Mouse (Mus musculus) forebrain, embryonic 11.5 days (tissue): ENCODE data around the gene Ptprz1. TPM values are rescaled to one million over a fixed set of nuclear protein-coding genes. Genes with fewer than 3 reads are reported as not detected.
A peak's percentile ranks its signal among the peaks of the same experiment; 100 is the strongest.

ENCODE experiments used
- ATAC-seq: fragments of 200-750 bp; cut with Nextera tagmentation; replicated peaks from 2 replicates; pipeline ENCODE4 v1.8.0; 2017; ENCODE audit warnings: moderate TSS enrichment; ENCODE audit not compliant: low FRiP score
- DNase-seq: peaks from one replicate; pipeline ENCODE4 v3.0.0-alpha.2; 2017; ENCODE audit warnings: low spot score
- H3K27ac ChIP-seq: fragments of 300-500 bp; sonication (generic); 2 replicates; pipeline ENCODE4 v1.5.1; 2014; ENCODE audit warnings: low read depth, low read length
- H3K27me3 ChIP-seq: fragments of 300-500 bp; sonication (generic); 2 replicates; pipeline ENCODE4 v1.6.1; 2014; ENCODE audit warnings: mild to moderate bottlenecking, low read length, mixed read lengths; ENCODE audit not compliant: control insufficient read depth, insufficient read depth
- H3K36me3 ChIP-seq: fragments of 300-500 bp; sonication (generic); 2 replicates; pipeline ENCODE4 v1.6.1; 2014; ENCODE audit warnings: mild to moderate bottlenecking, low read length, moderate library complexity, mixed read lengths; ENCODE audit not compliant: control insufficient read depth, insufficient read depth
- H3K4me1 ChIP-seq: fragments of 300-500 bp; sonication (generic); replicated peaks from 2 replicates; pipeline ENCODE4 v1.6.1; 2014; ENCODE audit warnings: low read length, mixed read lengths; ENCODE audit not compliant: control insufficient read depth, insufficient read depth
- H3K4me2 ChIP-seq: fragments of 300-500 bp; sonication (generic); 2 replicates; pipeline ENCODE4 v1.6.1; 2014; ENCODE audit warnings: low read depth, mild to moderate bottlenecking, low read length, moderate library complexity, mixed read lengths; ENCODE audit not compliant: severe bottlenecking
- H3K4me3 ChIP-seq: fragments of 300-500 bp; sonication (generic); 2 replicates; pipeline ENCODE4 v1.5.1; 2014; ENCODE audit warnings: low read depth, low read length
- H3K9ac ChIP-seq: fragments of 300-500 bp; sonication (generic); 2 replicates; pipeline ENCODE4 v1.6.1; 2014; ENCODE audit warnings: low read length
- H3K9me3 ChIP-seq: fragments of 300-500 bp; sonication (generic); 2 replicates; pipeline ENCODE4 v1.6.1; 2016; ENCODE audit warnings: low read length, mixed read lengths; ENCODE audit not compliant: control insufficient read depth
- WGBS: fragments of 180-500 bp; shearing (Covaris S2); extraction: QIAGEN DNeasy Blood & Tissue Kit; methylation state at CpG from one replicate; pipeline ENCODE4 v1.1.7; 2014; 5-methylcytosine and 5-hydroxymethylcytosine counted together
- polyA plus RNA-seq: library from polyadenylated mRNA; unstranded; fragments of >200 nt; fragmentation: Nextera tagmentation; extraction: Ambion mirVana; gene quantifications from 2 replicates; pipeline ENCODE4 v1.2.1, GENCODE M21; 2014

The Ptprz1 gene
- 86.6 and 94.4 TPM in 2 replicates for polyA plus RNA-seq

DNA sequence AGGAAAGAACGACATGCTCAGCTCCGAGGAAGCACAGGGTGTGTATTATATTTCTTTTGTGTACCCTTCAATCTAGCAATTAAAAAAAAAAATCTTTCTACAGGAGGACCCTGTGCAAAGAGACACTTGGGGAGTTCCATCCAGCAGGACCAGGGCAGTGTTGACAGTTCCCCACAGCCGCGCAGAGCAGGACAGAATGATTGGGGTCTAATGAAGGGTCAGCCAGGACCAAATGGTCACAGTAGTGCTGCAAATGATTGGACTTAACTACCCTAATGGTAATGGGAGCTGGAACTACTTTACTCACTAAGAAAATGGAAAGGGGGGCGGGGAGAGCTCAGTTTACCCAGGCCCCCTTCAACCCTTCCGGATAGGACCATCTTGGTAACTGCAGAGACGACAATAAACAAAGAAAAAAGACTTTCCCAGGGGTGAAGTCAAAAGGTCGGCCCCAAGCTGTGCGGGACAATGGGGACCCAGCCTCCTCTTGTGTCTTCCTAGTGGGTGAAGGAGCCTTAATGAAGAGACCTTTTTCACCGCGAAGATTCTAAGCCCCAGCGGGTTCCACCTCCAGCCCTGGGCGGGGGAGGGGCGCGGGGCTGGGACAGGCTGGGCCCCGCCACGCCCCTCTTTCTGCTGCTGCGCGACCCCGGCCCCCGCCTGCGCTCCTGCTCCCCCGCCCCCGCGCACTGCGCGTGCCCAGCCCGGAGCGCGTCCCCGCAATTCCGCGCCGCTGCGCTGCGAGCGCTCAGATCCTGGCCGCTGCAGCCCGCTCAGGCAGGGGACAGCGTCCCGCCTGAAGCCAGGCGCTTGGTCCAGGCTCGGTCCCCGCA lies at the start of gene Ptprz1:
Ptprz1 (plus strand) TSS at position 722 of the 833 bp plus-strand sequence.
- Histone ChIP-seq H3K4me2 (peak within 1 kb of the TSS; percentile 86), H3K36me3 (no peaks in the 10 kb centered on the region), H3K4me1 (peaks cover 2% of the 10 kb centered on the region; the same call in 1 of the 2 replicates), H3K9ac (peak within 1 kb of the TSS; percentile 89), H3K9me3 (no peaks in the 10 kb centered on the region), H3K27ac (peak within 1 kb of the TSS; percentile 68), H3K27me3 (no peaks in the 10 kb centered on the region), H3K4me3 (peak within 1 kb of the TSS; percentile 77)
- DNase-seq (peak; percentile 94), ATAC-seq (peak; percentile 92)
- under 1% methylated on average over 39 of the region's 44 CpGs for WGBS

DNA sequence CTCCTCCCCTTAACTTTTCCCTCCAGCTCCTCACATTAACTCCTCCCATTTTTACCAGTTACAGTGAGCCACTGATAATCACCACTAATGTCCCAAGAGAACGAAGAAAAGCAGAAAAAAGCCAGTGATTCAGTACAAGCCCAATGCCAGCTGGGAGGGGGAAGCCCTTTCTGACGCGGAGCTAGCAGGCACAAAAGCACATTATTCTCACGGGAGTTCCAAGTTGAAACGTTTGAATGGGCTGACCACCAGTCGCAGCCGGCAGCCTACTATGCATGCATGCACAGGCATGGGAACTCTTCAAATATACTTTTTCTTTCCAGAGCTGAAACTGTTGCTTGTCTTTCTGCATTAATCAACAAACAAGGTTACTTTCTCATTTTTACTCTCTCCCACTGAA lies 41.7 kb upstream of the Ptprz1 start:
- DNase-seq (peak; percentile 78), ATAC-seq (peak; percentile 89)
- Histone ChIP-seq H3K9ac (no peak overlapping the region), H3K27ac (peak overlapping the region; percentile 87), H3K4me2 (peak overlapping the region; percentile 11; the same call in 1 of the 2 replicates), H3K36me3 (no peaks in the 10 kb centered on the region), H3K27me3 (no peaks in the 10 kb centered on the region), H3K9me3 (no peaks in the 10 kb centered on the region), H3K4me3 (no peak overlapping the region), H3K4me1 (peaks cover 4% of the 10 kb centered on the region; the same call in 1 of the 2 replicates)
- 3% methylated on average over 7 of the region's 7 CpGs for WGBS

DNA sequence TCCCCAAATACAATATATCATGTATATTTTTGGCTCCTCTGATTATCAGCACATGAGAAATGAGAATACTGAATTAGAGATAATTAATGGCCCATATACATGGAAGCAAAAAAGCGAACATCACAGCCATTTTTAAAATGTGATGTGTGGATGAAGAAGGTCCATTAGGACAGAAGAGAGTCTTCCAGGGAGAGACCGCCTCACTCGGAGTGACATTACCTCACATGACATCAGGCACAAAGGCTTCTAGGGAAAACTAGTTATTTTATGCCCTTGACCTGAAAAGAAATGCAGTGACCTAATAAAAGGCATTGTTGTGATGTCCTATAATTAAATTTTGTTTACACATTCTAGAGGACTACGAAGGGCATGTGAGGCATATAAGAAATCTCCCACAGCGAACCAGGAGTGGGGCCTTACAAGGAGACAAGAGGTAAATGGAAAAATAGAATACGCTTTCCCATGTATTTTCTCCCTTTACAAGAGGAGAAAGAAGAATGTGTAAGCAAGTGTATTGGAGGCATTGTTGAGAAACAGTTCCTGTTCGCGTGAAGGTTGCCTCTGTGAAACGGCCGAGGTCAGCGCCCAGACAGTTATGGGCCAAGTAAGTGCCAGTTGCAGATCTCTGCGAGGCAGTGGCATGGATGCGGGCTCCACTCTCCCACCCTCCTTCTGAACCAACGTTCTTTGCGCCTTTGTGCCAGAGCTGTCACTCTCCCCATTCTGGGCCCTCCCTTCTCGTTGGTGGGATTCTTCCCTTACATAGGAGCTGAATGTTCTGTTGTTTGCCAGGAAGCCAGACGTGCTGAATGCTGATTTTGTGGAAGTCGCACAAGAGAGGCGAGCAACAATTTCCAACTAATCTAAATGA lies 41.0 kb upstream of the Ptprz1 start:
- H3K27me3 ChIP-seq, result no peaks in the 10 kb centered on the region
- peak overlapping the region; percentile 4; the same call in 1 of the 2 replicates for H3K9ac ChIP-seq
- 42% methylated on average over 19 of the region's 19 CpGs for WGBS
- ATAC-seq (peak; percentile 88), DNase-seq (peak; percentile 77)
- peaks cover 4% of the 10 kb centered on the region; the same call in 1 of the 2 replicates for H3K4me1 ChIP-seq
- H3K4me2 ChIP-seq, result no peak overlapping the region; the same call in 1 of the 2 replicates
- H3K4me3 ChIP-seq, result no peak overlapping the region
- H3K9me3 ChIP-seq, result no peaks in the 10 kb centered on the region
- peak overlapping the region; percentile 87 for H3K27ac ChIP-seq
- H3K36me3 ChIP-seq, result no peaks in the 10 kb centered on the region

DNA sequence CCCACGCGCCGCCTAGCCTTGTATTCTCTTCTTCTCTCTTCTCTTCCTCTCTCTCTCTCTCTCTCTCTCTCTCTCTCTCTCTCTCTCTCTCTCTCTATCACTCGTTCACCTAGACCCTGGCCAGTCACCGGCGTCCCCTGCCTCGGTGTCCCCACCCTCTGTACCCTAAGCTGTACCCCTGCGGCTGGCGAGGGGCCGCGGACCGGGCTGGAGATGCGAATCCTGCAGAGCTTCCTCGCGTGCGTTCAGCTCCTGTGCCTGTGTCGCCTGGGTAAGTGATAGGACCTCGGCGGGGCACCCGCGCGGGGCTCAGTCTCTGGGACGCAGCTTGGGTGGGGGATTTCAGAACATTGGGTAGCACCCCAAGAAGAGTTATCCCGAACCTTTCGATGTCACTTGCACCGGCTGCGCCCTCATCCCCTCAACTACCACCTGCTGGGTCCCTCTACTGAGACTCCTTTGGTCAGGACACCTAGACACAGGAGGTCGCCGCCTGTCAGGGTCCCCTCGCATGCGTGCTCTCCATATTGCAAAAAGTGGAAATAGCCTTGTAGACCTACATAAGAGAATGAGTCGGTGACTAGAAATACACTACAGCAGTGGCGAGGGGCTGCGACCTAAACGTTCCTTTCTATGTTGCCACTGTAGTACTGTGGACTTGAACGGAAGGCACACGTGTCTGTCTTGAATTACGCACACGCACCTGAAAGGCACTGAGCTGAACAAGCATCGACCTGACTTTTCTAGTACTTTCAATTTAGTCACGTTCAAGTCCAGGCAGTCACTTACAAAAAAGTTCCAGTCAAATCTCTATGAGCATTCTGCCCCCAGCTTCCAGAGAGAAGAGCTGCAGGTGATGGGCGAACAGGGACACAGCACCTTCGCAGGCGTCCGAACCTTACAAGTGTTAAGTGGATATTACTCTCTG lies 576 bp downstream of the Ptprz1 start:
- Histone ChIP-seq H3K9me3 (no peaks in the 10 kb centered on the region), H3K4me1 (peaks cover 2% of the 10 kb centered on the region; the same call in 1 of the 2 replicates), H3K4me2 (peak overlapping the region; percentile 86), H3K36me3 (no peaks in the 10 kb centered on the region), H3K27ac (peak overlapping the region; percentile 68), H3K4me3 (peak overlapping the region; percentile 77), H3K9ac (peak overlapping the region; percentile 89), H3K27me3 (no peaks in the 10 kb centered on the region)
- ATAC-seq, result peak; percentile 71
- WGBS, result 2% methylated on average over 45 of the region's 45 CpGs
- DNase-seq, result peak; percentile 73

DNA sequence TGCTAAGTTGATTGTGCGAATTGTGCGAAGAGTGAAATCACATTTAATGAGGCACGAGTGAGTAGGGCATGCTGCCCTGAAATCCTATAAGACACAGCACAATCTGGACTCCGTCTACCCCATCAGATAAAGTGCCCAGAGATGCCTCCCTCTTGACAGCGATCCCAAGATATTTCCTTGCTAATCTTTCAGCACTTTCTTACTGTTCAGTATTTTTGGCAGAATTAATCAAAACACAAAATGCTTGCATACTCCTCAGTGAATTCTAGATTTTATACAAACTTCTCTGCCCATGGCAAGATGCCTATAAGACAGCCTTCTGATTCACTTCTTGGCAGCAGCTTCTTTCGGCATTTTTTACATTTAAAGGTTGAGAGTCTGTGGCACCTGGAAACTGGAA lies 12.7 kb downstream of the Ptprz1 start:
- Histone ChIP-seq H3K4me1 (no peaks in the 10 kb centered on the region), H3K4me2 (no peak overlapping the region), H3K36me3 (no peaks in the 10 kb centered on the region; the same call in 1 of the 2 replicates), H3K9me3 (no peaks in the 10 kb centered on the region), H3K27me3 (no peaks in the 10 kb centered on the region), H3K4me3 (no peak overlapping the region), H3K9ac (no peak overlapping the region), H3K27ac (no peak overlapping the region)
- ATAC-seq (no peak), DNase-seq (no peak)
- 93% methylated on average over 6 of the region's 6 CpGs for WGBS

DNA sequence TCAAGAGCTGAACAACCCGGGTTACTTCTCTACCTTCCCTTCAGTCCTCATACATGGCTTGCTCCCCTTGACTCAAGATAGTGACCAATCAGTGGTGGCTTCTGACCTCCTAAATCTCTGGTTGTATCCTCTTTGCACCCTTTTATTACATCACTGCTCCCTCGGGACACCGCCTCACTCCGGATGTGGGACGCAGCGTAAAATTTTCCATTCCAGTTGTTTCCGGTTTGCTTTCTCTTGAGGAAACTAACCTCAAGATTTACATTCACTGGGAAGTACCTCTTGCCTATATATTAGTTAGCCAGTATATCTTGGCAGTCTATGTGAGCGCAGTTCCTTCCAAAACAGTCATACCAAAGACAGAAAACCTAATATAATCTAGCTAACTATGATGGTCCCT lies 14.0 kb downstream of the Ptprz1 start:
- 94% methylated on average over 8 of the region's 8 CpGs for WGBS
- no peak for ATAC-seq
- no peak for DNase-seq
- Histone ChIP-seq H3K4me1 (no peaks in the 10 kb centered on the region), H3K4me2 (no peak overlapping the region), H3K36me3 (no peaks in the 10 kb centered on the region; the same call in 1 of the 2 replicates), H3K9me3 (no peaks in the 10 kb centered on the region), H3K27ac (no peak overlapping the region), H3K4me3 (no peak overlapping the region), H3K27me3 (no peaks in the 10 kb centered on the region), H3K9ac (no peak overlapping the region)

DNA sequence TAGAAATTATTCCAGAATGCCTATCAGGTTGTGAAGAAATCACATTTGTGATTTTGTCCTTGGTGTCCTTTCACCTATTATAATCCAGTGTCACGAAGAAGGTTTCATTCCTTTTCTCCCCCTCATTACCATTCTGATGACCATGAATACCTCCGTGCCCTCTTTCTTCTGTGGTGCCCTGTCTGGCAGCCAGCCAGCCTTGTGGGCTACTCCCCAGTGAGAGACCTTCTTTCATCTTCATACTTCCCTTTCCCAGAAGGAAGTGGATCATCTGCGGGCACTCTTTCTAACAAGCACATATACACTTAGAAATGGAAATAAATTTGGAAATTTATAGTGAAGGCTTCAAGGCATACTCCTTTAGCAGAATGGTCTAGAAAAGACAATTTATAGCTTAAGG lies 26.7 kb downstream of the Ptprz1 start:
- DNase-seq (no peak), ATAC-seq (no peak)
- no peaks in the 10 kb centered on the region for H3K36me3 ChIP-seq
- no peak overlapping the region for H3K27ac ChIP-seq
- H3K9me3 ChIP-seq, result no peaks in the 10 kb centered on the region
- WGBS, result 58% methylated on average over 3 of the region's 3 CpGs
- H3K27me3 ChIP-seq, result no peaks in the 10 kb centered on the region
- no peaks in the 10 kb centered on the region for H3K4me1 ChIP-seq
- H3K9ac ChIP-seq, result no peak overlapping the region
- H3K4me3 ChIP-seq, result no peak overlapping the region
- no peak overlapping the region for H3K4me2 ChIP-seq
